Mouse (Mus musculus) adrenal gland, adult 10 weeks (tissue): ENCODE results near the gene Nexn. TPM values are rescaled to one million over a fixed set of nuclear protein-coding genes. Genes with fewer than 3 reads are reported as not detected.

ENCODE experiments used
- polyA plus RNA-seq: library from polyadenylated mRNA; stranded (reverse); fragments of 350-450 nt; fragmentation: Illumina TruSeq; extraction: RNeasy Lipid Tissue Mini Kit (QIAGEN cat#74804); gene quantifications from one replicate; pipeline ENCODE4 v1.2.3, GENCODE M21; 2014; ENCODE audit warnings: low read depth, low replicate concordance

Gene Nexn
- 43.9 TPM for polyA plus RNA-seq

DNA sequence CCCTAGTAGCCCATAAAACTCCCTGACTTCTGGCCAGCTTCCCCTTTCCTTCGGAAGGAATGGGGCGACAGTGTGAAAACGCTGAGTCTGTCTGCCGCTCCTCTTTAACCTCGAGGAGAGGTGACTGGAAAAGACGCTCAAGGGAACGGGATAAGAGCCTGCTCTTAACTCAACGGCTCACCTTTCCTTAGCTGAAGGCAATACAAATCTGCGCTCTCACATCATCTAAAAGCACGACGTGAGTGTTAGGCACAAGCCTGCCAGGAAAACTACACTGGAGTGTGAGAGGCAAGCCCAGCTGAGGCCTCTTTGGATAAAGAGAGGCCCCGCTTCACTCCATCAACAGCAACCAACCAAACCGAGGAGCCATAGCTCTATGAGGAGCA is at the start of gene Nexn:
Nexn (minus strand) TSS at position 315 of the 386 bp plus-strand sequence.

DNA sequence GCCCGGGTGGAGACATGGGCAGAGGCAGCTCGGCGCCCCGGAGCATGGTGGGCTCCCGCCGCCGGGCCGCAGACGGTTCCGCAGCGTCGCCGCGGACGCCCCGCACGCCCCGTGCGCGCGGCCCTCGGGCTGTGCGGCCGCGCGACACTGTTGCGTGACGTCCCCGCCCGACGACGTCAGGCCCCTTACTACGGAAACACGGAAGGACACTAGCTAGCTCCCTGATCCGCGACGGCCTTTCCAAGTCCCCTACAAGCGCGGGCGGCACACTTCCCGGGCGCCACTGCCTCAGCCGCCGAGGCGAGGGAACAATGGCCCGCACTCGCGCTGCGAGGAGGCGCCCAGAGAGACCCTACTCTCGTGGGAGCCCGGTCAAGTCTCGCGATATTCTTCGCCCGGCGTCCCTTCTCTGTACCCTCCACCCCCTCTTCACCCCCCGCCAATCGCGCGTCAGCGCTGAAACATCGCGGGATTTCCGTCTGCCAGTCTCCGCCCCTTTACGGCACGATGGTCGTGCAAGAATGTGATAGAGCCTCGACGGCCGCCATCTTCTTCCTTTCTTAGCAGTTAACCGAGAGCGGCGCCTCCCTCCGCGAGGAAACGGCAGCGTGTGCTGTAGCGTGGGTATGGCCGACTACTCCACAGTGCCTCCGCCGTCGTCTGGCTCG is 56.0 kb downstream of the Nexn start, which contains the start of the genes Dnajb4 and Fubp1:
Dnajb4 (minus strand) TSS at position 336 of the 668 bp plus-strand sequence.
Fubp1 (plus strand) TSS at position 456 of the 668 bp plus-strand sequence.

Other genes with a start within 250 kb of the Nexn start
- gene Gipc2, start 100.1 kb downstream of the Nexn start, polyA plus RNA-seq, result 3.1 TPM
- gene Dnajb4, start 56.0 kb downstream of the Nexn start, polyA plus RNA-seq, result 287 TPM
- gene Fubp1, start 55.9 kb downstream of the Nexn start, polyA plus RNA-seq, result 211 TPM
- gene Miga1, start 74.1 kb upstream of the Nexn start, polyA plus RNA-seq, result 25.8 TPM
- 204 TPM for gene Usp33, start 80.1 kb upstream of the Nexn start, polyA plus RNA-seq
- gene Zzz3, start 129.1 kb upstream of the Nexn start, polyA plus RNA-seq, result 55.5 TPM